Mouse (Mus musculus) forebrain, embryonic 12.5 days (tissue): ENCODE data around the gene Hmgxb4. TPM values are rescaled to one million over a fixed set of nuclear protein-coding genes. Genes with fewer than 3 reads are reported as not detected.

Experiments used
- ATAC-seq: fragments of 200-750 bp; cut with Nextera tagmentation; 2 replicates; pipeline ENCODE4 v1.8.0; 2017; ENCODE audit warnings: moderate TSS enrichment; ENCODE audit not compliant: low FRiP score
- H3K27ac ChIP-seq: fragments of 300-500 bp; sonication (generic); 2 replicates; pipeline ENCODE4 v1.5.1; 2016; ENCODE audit warnings: mild to moderate bottlenecking
- H3K27me3 ChIP-seq: fragments of 300-500 bp; sonication (generic); 2 replicates; pipeline ENCODE4 v1.6.1; 2016; ENCODE audit warnings: mild to moderate bottlenecking
- H3K36me3 ChIP-seq: fragments of 300-500 bp; sonication (generic); replicated peaks from 2 replicates; pipeline ENCODE4 v1.6.1; 2016; ENCODE audit warnings: mild to moderate bottlenecking
- H3K4me1 ChIP-seq: fragments of 300-500 bp; sonication (generic); 2 replicates; pipeline ENCODE4 v1.6.1; 2016
- H3K4me2 ChIP-seq: fragments of 300-500 bp; sonication (generic); 2 replicates; pipeline ENCODE4 v1.6.1; 2016; ENCODE audit warnings: mild to moderate bottlenecking, moderate library complexity
- H3K4me3 ChIP-seq: fragments of 300-500 bp; sonication (generic); replicated peaks from 2 replicates; pipeline ENCODE4 v1.5.1; 2016; ENCODE audit warnings: mild to moderate bottlenecking
- H3K9ac ChIP-seq: fragments of 300-500 bp; sonication (generic); 2 replicates; pipeline ENCODE4 v1.6.1; 2016; ENCODE audit warnings: mild to moderate bottlenecking
- H3K9me3 ChIP-seq: fragments of 300-500 bp; sonication (generic); 2 replicates; pipeline ENCODE4 v1.6.1; 2016
- WGBS: fragments of 180-500 bp; shearing (Covaris S2); methylation state at CpG from one replicate; pipeline ENCODE4 v1.1.7; 2016; 5-methylcytosine and 5-hydroxymethylcytosine counted together
- polyA plus RNA-seq: library from polyadenylated mRNA; unstranded; fragments of >200 nt; fragmentation: Nextera tagmentation; extraction: Ambion mirVana; gene quantifications from 2 replicates; pipeline ENCODE4 v1.2.1, GENCODE M21; 2016

Gene Hmgxb4
- polyA plus RNA-seq, 1 experiment from 2014 or later = 48.1 TPM

DNA sequence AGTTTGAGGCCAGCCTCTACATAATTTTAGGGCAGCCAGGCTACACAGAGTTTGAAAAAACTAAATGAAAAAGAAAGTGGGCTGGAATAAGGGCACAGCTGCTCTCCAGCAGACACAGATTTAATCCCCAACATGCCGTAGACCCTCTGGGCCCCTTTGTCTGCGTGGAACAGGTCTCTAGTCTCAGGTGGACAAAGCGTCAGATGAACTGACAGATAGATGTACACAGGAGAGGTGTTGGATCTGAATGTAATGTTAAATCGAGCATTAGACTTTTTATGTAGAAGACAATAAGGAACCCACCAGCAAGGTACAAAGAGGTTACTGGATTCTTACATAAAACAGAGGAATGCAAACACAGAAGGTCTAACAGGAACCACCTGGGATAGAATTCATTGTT lies 32.7 kb downstream of the Hmgxb4 start:
- Histone ChIP-seq H3K9me3 (no peaks in the 10 kb centered on the region), H3K9ac (no peak overlapping the region), H3K4me3 (no peak overlapping the region), H3K36me3 (peaks cover 89% of the 10 kb centered on the region), H3K4me2 (no peak overlapping the region), H3K27me3 (no peaks in the 10 kb centered on the region), H3K4me1 (no peaks in the 10 kb centered on the region), H3K27ac (no peak overlapping the region)
- 95% methylated on average over 4 of the region's 4 CpGs for WGBS
- ATAC-seq = no peak

GRCm38 (mm10) chr8:75030453-75031024 lies 37.4 kb downstream of the Hmgxb4 start:
- peaks cover 44% of the 10 kb centered on the region for H3K36me3 ChIP-seq

GRCm38 (mm10) chr8:75032961-75033360 lies 39.8 kb downstream of the Hmgxb4 start:
- Histone ChIP-seq H3K27ac (no peak overlapping the region), H3K27me3 (no peaks in the 10 kb centered on the region), H3K4me3 (peak overlapping the region; percentile 62), H3K9ac (no peak overlapping the region), H3K9me3 (no peaks in the 10 kb centered on the region), H3K4me1 (peaks cover 12% of the 10 kb centered on the region; the same call in 1 of the 2 replicates), H3K4me2 (peak overlapping the region; percentile 48), H3K36me3 (peaks cover 23% of the 10 kb centered on the region)
- 77% methylated on average over 5 of the region's 5 CpGs for WGBS
- no peak for ATAC-seq

More at GRCm38 (mm10) chr8:75030453-75031024, 37.4 kb downstream of the Hmgxb4 start:
- Histone ChIP-seq H3K27ac (no peak overlapping the region), H3K4me2 (no peak overlapping the region), H3K4me1 (peaks cover 12% of the 10 kb centered on the region; the same call in 1 of the 2 replicates), H3K27me3 (no peaks in the 10 kb centered on the region), H3K9me3 (no peaks in the 10 kb centered on the region), H3K4me3 (no peak overlapping the region), H3K9ac (no peak overlapping the region)
- no peak for ATAC-seq
- WGBS = 98% methylated on average over 3 of the region's 3 CpGs

DNA sequence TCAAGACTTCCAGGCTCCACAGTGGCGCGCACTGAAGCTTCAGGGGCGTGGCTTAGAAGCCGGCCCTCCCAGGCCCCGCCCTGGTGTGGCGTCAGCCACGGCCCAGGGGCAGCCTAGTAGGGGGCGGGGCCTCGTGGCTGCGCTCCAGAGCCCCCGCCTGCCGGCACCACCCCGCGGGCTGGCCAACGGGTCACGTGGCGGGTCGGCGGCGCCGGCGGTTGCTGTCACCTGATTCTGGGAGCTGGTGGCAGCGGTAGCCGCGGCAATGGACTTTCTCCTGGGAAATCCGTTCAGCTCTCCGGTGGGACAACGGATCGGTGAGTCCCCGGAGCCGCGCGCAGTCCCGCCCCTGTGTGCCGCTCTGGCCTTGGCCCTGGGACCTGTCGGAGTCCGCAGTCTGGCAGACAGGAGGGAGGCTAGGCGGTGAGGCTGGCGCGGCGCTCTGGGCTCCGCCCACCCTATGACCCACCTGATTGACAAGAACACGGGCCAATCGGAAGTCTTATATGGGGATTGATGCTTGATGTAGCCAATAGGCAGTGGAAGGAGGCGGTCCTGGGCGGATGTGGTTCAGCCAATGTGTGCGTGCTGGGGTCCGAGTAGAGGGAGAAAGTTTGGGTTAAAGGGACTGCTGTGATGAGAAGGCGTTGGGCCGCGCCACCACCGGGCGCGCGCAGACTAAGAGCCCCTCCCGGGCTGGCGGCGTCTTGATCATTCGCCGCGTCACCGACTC lies 40.5 kb downstream of the Hmgxb4 start, which contains the start of gene Tom1:
TSS of gene Tom1 (plus strand) at position 195 of the 733 bp plus-strand sequence.
- H3K9ac ChIP-seq = peak within 1 kb of the TSS; percentile 56
- no peaks in the 10 kb centered on the region for H3K9me3 ChIP-seq
- under 1% methylated on average over 59 of the region's 62 CpGs for WGBS

DNA sequence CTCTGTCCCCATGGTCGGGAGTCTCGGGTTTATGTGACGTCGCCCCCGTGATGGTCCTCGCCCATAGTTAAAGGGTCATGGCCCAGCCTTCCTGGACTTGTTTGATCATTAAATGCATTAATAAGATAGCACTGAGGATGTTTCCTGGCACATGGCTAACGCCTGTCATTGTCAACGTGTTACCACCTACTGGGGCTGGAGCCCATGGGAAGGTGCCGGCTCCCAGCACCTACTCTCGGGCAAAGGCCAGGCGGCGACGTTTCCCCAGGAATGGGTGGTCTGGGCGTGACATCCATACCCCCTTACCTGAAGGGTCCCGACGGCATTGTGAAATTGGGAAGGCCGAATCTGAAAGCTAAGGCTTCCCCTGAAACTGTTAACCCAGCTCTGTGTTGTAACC lies 41.1 kb downstream of the Hmgxb4 start:
- 2% methylated on average over 17 of the region's 17 CpGs for WGBS
- H3K9ac ChIP-seq = peak overlapping the region; percentile 56
- peaks cover 11% of the 10 kb centered on the region for H3K36me3 ChIP-seq
- H3K9me3 ChIP-seq = no peaks in the 10 kb centered on the region
- ATAC-seq = no peak
- H3K27me3 ChIP-seq = no peaks in the 10 kb centered on the region
- no peak overlapping the region for H3K27ac ChIP-seq
- H3K4me2 ChIP-seq = peak overlapping the region; percentile 85
- peaks cover 12% of the 10 kb centered on the region; the same call in 1 of the 2 replicates for H3K4me1 ChIP-seq
- H3K4me3 ChIP-seq = peak overlapping the region; percentile 62

More for the DNA sequence above, 40.5 kb downstream of the Hmgxb4 start, which contains the start of gene Tom1:
- Histone ChIP-seq H3K4me2 (peak within 1 kb of the TSS; percentile 85), H3K27ac (peak within 1 kb of the TSS; percentile 79), H3K4me1 (peaks cover 12% of the 10 kb centered on the region; the same call in 1 of the 2 replicates), H3K36me3 (peaks cover 17% of the 10 kb centered on the region), H3K27me3 (no peaks in the 10 kb centered on the region), H3K4me3 (peak within 1 kb of the TSS; percentile 62)
- peak; percentile 99 for ATAC-seq

DNA sequence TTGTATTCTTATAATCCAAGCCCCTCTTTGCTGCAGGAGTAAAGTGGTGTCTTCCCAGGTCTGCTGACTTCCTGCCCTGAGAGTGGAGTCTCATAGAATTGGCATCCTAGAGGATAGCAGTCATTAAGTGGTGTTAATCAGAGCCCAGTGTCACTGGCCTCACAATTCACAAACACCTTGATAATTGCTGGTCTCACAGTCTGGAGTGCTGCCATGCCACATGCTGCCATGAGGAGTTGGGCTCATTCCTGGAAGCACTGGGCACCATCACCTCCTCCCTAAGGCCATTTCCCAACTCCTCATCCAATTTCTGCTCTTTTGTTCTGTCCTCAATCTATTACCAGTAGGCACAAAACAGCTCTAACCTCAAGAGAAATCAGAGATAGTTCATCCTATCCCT lies 42.5 kb downstream of the Hmgxb4 start:
- Histone ChIP-seq H3K4me1 (peaks cover 12% of the 10 kb centered on the region; the same call in 1 of the 2 replicates), H3K4me2 (no peak overlapping the region), H3K27me3 (no peaks in the 10 kb centered on the region), H3K9me3 (no peaks in the 10 kb centered on the region), H3K4me3 (no peak overlapping the region), H3K27ac (no peak overlapping the region), H3K36me3 (peaks cover 1% of the 10 kb centered on the region), H3K9ac (no peak overlapping the region)
- no peak for ATAC-seq

GRCm38 (mm10) chr8:75038497-75038896 lies 45.3 kb downstream of the Hmgxb4 start:
- no peaks in the 10 kb centered on the region for H3K27me3 ChIP-seq
- no peak for ATAC-seq
- no peak overlapping the region for H3K9ac ChIP-seq
- no peaks in the 10 kb centered on the region for H3K9me3 ChIP-seq
- no peak overlapping the region for H3K27ac ChIP-seq
- H3K4me3 ChIP-seq = no peak overlapping the region
- peaks cover 9% of the 10 kb centered on the region; the same call in 1 of the 2 replicates for H3K4me1 ChIP-seq
- H3K4me2 ChIP-seq = no peak overlapping the region
- H3K36me3 ChIP-seq = no peaks in the 10 kb centered on the region

- 92% methylated on average over 1 of the region's 1 CpGs for WGBS
- ATAC-seq = no peak
- no peaks in the 10 kb centered on the region for H3K9me3 ChIP-seq
These were observed 46.6 kb downstream of the Hmgxb4 start for GRCm38 (mm10) chr8:75039754-75040153.

GRCm38 (mm10) chr8:75042171-75042570 lies 49.0 kb downstream of the Hmgxb4 start:
- Histone ChIP-seq H3K4me3 (no peak overlapping the region), H3K27ac (no peak overlapping the region), H3K4me2 (no peak overlapping the region), H3K27me3 (no peaks in the 10 kb centered on the region), H3K4me1 (no peaks in the 10 kb centered on the region), H3K9ac (no peak overlapping the region), H3K36me3 (no peaks in the 10 kb centered on the region), H3K9me3 (no peaks in the 10 kb centered on the region)
- ATAC-seq = no peak
- 88% methylated on average over 2 of the region's 2 CpGs for WGBS

More at GRCm38 (mm10) chr8:75039754-75040153, 46.6 kb downstream of the Hmgxb4 start:
- H3K27ac ChIP-seq = no peak overlapping the region
- H3K27me3 ChIP-seq = no peaks in the 10 kb centered on the region
- H3K9ac ChIP-seq = no peak overlapping the region
- H3K4me1 ChIP-seq = peaks cover 3% of the 10 kb centered on the region; the same call in 1 of the 2 replicates
- H3K4me3 ChIP-seq = no peak overlapping the region
- H3K36me3 ChIP-seq = no peaks in the 10 kb centered on the region
- H3K4me2 ChIP-seq = no peak overlapping the region

DNA sequence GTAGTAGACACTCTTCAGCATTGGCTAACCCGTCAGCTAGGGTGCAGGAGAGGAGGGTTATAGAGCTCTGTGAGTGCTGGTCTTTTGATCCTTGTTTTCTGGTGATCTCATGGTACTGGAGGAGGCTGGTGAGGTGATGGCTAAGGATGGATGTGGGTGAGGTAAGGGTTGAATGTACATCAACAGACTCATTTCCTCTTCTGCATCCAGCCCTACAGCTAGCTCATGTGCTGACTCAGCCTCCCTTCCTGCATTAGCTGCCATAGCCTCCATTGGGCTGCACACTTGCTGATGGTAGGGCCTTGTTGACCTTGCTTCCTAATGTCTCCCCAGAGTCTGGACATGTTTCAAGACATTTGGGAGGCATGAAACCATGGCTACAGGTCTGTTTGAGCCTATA lies 49.8 kb downstream of the Hmgxb4 start:
- 76% methylated on average over 1 of the region's 1 CpGs for WGBS
- ATAC-seq = no peak
- H3K9me3 ChIP-seq = no peaks in the 10 kb centered on the region
- no peak overlapping the region for H3K27ac ChIP-seq
- H3K4me2 ChIP-seq = no peak overlapping the region
- H3K4me3 ChIP-seq = no peak overlapping the region
- no peak overlapping the region for H3K9ac ChIP-seq
- H3K4me1 ChIP-seq = no peaks in the 10 kb centered on the region
- H3K36me3 ChIP-seq = no peaks in the 10 kb centered on the region
- no peaks in the 10 kb centered on the region for H3K27me3 ChIP-seq

DNA sequence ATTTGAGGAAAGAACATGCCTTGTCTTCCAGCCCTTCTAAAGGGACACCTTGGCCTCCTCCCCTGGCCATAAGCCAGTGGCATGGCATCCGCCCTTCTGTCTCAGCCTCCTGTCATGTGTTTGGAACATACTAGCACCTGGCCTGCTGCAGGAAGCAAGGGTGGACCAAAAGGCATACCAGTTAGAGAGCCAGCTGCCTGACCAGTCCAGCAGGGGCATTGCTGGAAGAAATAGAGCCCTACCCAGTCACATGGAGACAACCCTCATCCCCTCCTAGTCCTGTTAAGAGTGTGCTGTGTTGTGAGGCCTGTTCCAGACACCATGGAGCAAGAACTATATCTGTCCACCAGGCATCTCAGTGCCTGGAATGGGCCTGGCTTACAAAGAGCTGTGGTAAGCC lies 53.1 kb downstream of the Hmgxb4 start:
- Histone ChIP-seq H3K9ac (no peak overlapping the region), H3K27ac (no peak overlapping the region), H3K4me1 (no peaks in the 10 kb centered on the region), H3K4me2 (no peak overlapping the region), H3K4me3 (no peak overlapping the region), H3K9me3 (no peaks in the 10 kb centered on the region), H3K36me3 (no peaks in the 10 kb centered on the region; the same call in 1 of the 2 replicates), H3K27me3 (no peaks in the 10 kb centered on the region)
- WGBS = 85% methylated on average over 1 of the region's 1 CpGs
- ATAC-seq = no peak

GRCm38 (mm10) chr8:75047784-75048183 lies 54.6 kb downstream of the Hmgxb4 start:
- H3K27ac ChIP-seq = no peak overlapping the region
- no peaks in the 10 kb centered on the region for H3K27me3 ChIP-seq
- no peak overlapping the region for H3K4me2 ChIP-seq
- no peaks in the 10 kb centered on the region; the same call in 1 of the 2 replicates for H3K36me3 ChIP-seq
- no peak for ATAC-seq
- H3K4me3 ChIP-seq = no peak overlapping the region
- H3K9ac ChIP-seq = no peak overlapping the region
- WGBS = 92% methylated on average over 3 of the region's 3 CpGs
- H3K9me3 ChIP-seq = no peaks in the 10 kb centered on the region
- H3K4me1 ChIP-seq = no peaks in the 10 kb centered on the region
